Mouse (Mus musculus): ENCODE results near the gene Habp4.

The Habp4 gene

DNA sequence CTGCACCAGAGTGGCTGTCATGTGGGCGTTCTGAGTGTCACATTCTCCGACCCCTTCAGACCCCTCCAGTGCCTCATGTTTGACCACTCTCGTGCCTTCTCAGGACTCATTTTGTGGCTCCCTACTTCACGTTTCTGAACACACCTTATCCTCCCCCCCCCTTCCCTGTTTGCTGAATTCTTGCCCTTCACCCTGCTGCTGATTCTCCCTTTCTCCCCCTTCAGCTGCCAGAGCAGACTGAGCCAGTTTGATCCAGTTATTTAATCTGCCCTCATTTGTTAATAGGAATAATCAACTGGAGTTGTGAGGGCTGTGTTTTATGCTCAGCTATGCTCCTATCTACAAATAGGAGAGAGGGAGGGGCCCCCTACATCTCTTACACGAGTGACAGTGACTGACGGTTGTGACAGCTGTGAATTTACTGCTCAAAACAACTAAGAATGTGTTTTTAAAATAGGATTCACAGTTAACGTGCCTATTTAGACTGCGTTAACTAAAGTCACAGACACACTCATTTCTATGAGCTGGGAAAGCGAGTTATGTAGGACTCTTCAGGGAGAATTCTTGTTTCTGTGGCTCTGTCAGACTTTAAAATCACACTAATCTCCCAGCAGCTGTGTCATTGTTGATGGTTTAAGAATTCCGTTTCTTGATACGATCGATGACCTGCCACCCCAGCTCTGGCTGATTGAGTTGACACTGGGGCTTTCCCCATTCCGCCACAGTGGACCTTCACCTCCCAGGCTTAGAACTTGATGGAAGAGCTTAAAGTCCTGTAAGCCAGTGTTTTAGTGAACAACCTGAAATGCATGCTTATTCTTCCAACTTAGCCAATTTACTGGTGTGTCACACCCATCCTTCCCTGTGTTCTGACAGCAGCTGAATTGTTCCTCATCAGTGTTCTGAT, 17.4 kb downstream of the Habp4 start:
- no peak for DNase-seq

DNA sequence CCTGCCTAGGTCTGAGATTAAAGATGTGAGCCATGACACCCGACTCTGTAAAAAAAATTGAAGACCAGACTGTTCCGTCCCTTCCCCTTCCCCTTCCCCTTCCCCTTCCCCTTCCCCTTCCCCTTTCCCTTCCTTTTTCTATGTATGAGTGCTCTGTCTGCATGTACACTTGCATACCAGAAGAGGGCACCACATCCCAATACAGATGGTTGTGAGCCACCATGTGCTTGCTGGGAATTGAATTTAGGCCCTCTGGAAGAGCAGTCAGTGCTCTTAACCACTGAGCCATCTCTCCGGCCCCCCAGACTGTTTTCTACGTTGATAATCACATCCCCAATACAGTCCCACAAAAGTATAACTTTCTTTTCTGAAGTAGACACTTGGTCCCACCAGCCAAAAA, 18.7 kb downstream of the Habp4 start:
- DNase-seq: no peak

DNA sequence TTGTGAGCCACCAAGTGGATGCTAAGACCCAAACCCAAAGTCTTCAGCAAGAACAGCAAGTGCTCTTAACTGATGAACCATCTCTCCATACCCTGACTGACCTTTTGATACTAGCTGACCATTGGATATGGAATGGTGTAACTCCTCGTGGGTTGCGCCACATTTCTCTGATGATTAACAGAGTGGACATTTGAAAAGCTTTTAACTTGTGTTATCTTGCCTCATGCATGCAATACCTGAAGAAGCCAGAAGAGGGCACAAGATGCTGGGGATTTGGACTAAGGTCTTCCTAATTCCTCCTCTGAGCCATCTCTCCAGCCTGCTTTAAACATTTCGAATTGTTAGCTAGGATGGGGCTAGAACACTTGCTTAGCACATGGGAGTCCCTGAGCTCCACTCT, 19.3 kb downstream of the Habp4 start:
- peak; percentile 73 for DNase-seq

DNA sequence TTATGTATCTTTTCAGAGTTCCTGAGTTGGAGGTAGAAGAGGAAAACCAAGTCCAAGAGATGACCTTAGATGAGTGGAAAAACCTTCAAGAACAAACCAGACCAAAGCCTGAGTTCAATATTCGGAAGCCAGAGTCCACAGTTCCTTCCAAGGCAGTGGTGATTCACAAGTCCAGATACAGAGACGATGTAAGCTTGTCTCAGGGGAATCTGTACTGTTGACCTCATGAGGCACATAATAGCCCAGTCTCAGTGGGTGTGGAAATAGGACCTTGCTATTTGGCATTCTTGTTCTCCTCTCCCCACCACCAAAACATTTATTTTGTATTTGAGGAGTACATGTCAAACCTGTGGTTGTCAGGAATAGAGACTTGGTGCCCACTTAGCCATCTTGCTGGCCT, 20.5 kb downstream of the Habp4 start:
- DNase-seq: no peak

DNA sequence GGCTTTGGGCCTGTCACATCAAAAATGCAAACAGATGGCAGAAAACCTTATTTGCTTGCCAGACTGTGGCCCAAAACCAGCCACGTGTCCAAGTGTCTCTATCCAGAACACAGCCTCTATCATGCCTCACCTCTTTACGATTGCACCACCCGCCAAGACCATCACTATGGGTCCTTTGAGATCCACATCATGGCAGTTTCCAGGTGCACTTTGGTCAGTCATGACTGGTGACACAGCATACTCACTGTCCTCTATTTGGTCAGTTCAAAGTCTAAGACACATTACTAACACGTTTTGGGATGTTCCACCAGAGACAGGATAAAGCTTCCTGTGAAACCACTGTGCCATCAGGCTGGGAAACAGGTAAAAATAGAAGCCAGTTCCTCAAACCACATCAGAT, 22.0 kb downstream of the Habp4 start:
- no peak for DNase-seq

DNA sequence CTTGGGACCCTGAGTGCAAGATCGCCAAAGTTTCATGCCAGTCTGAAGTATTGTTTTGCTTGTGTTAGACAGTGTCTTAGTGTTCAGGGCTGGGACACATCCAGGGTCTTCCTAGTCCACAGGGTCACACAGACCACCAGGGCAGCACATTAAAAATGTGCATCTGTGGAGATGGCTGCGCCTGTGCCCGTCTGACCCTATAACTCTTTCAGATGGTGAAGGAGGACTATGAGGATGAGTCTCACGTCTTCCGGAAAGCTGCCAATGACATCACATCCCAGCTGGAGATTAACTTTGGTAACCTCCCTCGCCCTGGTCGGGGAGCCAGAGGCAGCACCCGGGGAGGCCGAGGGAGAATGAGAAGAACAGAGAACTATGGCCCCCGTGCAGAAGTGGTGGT, 22.7 kb downstream of the Habp4 start:
- DNase-seq: no peak

DNA sequence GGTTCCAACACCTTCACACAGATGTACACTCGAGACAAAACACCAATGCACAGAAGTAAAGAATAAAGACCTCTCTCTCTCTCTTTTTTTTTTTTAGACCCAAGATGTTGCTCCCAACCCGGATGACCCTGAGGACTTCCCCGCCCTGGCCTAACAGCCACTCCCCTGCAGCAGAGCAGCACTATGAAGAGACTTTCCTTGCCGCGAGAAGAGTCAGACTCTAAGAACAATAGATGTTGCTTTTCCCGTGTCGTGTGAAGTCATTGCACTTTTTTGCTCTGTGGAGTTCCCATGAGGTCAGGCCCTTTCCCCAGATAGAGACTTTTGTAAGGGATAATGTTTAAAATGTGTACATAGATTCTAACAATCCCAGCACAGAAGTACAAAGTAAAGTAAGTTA, 23.6 kb downstream of the Habp4 start:
- DNase-seq: no peak

DNA sequence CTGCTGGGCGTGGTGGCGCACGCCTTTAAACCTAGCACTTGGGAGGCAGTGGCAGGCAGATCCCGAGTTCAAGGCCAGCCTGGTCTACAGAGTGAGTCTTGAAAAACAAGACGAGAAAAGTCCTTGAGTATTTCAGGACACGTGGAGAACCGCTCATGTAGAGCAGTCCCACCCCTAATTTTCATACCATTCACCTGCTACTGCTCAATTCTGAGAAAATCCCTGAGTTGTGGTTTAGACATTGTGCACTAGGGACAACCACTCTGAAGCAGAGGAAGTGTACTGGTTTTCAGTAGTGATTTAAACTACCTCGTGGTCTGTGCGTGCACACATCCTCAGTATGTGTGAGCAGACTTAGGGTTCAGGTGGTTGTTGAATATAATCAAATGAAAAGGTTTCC, 24.0 kb downstream of the Habp4 start:
- DNase-seq: no peak

DNA sequence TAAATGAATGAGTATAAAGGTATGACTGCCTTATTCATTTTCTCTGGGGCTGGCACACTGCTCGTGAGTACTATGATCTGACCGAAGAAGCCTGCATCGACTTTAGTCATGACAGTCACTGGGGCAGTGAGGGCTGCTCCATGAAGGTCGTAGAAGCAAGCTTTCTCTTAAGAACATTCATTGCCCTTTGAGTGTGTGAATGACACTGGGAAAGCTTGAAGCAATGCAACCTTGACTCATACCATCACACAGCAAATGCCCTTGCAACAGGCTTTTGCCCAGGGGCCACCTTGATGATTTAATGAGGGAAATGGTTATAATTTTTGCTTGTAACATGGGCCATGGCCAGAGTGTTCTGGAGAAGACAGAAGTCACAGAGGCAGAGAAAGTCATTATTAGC, 24.9 kb downstream of the Habp4 start:
- no peak for DNase-seq

DNA sequence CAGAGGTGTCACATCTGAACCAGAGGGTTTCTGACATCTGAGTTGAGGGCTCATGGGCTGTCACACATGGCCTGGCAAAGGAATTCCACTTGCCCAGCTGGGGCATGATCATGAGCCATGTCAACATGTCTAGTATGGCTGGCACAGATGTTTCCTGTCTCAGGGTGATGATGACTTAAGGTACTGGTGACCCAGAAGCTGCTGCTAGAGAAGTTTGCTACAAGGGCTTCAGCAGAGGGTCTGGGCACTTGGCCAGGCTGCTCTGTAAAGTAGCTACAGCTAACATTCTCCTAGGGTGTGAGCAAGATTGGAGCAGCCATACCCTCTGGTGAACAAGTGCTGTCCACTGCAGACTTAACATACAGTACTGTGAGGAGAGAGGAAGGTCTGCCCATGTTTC, 25.4 kb downstream of the Habp4 start:
- no peak for DNase-seq

DNA sequence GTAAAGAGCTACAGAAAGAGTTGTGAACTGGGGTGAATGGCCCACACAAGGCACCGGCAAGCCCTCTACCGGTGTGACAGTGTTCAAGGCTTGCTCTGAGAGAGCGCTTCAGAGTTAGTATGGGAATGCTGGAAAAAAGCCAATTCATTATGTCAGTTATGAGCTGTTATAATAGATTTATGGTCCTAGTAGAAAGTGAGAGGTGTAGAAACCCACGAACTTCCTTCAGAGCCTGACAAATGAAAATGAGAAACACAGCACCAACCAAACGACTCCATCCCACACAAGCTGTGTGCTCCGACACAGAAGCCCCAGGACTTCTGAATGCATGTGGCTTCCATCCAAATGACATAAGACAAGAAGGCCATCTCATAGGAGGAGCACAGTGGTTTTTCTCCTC, 36.3 kb downstream of the Habp4 start:
- DNase-seq: no peak

DNA sequence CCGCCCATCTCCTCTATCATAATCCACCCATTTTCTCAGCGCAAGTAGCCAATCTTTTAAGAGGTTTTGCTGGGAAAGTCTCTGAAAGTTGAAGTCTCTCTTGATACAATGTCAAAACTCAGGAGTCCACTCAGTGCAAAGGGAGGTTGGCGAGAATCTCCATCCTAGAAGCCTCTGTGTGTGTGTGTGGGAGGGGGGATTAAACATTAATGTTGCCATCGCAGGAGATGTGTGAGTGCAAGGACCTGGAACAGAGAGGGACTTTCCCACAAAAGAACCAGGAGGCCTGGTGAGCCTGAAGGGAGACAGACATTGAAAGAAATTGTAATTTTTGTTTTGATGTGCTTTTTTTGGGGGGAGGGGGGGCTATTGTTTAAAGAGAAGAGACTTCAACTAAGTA, 36.7 kb downstream of the Habp4 start:
- DNase-seq: no peak

DNA sequence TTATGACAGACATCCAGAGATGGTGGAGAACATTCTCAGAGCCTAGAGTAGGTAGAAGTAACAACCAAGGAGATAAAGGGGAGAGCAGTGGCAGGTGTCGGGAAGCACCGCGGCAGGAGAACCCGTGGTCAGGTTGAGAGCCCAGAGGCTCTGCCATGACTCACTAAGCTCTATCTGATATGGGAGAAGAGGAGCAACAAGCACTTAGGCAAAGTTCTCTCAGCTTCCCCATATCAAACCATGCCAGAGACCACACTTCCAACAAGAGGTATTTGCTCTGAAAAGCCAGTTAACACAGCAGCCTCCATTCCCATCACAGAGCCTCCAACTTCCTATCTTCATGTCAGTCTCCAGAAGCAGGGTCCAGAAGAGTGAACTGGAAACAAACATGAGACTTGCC, 39.3 kb downstream of the Habp4 start:
- no peak for DNase-seq

DNA sequence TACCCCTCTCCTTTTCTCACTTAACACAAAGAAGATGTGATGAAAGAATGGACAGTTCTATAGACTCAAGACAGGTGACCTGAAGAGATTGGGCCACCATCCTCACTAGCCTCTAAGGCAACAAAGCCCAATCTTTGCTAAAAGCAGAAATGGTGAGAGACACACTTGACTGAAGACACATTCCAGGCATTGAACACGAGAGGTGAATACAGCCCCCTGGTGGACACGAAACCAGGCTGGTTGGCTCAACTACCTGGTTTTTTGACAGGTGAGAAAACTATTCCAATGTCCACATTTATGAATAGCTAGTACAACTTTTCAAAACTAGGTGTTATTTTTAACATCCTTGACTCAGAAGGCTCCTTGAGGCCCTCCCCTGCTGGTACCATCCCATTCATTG, 43.1 kb downstream of the Habp4 start:
- DNase-seq: peak; percentile 62

DNA sequence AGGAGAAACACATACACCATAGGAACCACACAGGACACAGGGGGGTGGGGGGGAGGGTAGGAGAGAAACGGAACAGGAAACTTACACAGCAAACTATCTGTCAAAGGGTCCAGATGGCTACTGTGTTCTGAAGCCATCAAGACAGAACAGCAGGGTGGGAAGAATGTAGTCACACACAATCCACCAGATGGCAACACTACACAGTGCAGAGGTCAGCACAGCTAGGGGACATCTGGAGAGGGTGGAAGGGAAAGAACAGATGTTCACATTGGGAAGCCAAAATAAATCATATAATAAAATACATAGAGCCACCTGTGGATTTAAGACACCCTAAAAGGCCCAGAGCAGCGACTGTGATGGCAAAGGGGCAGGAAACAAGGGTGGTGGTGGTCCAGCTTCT, 43.6 kb downstream of the Habp4 start:
- no peak for DNase-seq

DNA sequence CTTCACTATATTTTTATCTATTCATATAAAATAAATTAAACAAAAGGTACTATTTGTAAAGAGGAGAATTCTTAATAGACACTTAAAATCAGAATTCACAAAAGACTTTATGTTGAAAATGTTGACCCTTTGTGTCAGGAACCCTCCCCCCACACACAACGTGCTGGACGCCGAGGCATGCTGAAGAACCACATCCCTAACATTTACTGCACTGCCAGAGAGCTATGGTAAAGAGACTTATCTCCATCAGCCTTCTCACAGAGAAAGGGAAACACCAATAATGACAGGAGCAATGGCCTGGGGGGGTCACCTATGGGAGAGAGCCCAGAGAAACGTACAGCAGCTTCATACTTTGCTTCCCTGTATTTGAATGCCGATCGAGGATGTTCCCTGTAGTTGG, 46.5 kb downstream of the Habp4 start:
- no peak for DNase-seq

DNA sequence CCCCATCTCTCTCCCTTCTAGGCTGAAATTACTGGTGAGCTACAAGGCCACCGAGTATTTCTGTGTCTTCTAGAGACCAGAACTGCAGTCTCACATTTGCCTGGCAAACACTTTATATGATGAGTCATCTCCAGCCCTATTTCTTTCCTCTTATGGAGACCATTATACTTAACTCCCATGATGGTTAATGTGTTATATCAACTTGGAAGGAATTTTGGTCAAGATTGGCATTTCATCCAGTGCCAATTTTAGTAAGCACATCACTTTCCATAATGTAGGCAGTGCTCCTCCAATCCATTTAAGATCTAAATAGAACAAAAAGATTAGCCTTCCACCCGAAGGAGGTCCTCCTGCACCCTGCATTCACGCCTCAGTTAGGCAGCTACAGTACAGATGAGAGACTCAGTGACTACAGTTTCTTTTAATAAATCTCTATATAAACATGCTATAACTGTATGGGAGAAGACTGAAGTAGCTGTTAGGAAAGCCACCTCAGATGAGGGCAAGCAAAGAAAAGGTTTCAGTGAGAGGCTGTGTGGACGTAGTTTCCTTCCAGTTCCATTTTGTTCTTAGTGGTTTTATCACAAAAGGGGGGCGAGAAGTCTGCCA, 50.5 kb downstream of the Habp4 start:
- DNase-seq: no peak

DNA sequence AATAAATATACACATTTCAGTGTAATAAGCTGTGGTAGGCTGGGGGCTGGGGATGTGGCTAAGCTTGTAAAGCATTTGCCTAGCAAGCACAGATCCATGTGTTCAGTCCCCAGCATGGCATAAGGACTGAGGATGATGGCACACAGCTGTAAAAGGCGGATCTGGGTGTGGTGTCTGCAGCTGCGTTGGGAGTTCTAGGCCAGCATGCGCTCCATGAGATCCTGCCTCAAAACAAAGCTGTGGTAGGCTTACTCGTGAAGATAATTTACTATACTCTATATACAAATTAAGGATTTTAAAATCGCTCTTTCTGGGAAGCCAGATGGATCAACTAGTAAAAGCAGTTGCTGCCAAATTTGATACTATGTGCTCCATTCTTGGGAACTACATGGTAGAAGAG, 53.3 kb downstream of the Habp4 start:
- DNase-seq: no peak

DNA sequence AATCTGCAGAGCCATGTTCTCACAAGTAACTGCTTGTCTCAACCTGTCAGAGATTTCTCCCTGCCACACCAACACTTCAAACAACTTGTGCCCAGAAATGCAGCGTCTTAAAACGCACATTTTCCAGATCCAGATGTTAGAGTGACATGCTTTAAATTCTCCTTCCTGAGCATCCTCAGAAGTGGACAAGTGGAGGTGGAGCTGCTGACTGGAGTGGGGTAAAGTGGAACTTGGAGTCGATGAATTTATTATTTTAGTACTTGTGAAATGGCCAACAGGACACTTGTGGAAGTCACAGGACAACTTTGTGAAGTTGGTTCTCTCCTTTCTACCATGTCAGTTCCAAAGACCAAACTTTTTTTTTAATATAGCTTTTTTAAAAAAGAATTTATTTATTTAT, 64.1 kb downstream of the Habp4 start:
- no peak for DNase-seq

DNA sequence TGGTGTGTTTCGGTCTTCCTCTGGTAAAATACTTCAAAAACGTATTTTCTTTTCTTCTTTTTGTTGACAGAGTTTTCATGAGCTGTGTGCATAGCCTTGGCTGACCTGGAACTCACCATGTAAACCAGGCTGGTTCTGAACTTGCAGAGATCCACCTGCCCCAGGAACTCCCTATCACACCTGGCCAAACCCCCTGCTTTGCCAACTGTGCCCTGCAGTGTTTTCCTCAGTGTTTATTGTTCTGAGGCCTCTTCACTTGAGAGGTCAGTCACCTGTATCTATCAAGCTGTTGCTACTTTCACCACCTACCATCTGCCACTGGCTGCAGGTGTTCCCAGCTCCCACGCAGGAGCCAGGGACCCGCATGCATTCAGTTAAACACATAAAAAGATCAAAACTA, 65.1 kb downstream of the Habp4 start:
- DNase-seq: no peak

DNA sequence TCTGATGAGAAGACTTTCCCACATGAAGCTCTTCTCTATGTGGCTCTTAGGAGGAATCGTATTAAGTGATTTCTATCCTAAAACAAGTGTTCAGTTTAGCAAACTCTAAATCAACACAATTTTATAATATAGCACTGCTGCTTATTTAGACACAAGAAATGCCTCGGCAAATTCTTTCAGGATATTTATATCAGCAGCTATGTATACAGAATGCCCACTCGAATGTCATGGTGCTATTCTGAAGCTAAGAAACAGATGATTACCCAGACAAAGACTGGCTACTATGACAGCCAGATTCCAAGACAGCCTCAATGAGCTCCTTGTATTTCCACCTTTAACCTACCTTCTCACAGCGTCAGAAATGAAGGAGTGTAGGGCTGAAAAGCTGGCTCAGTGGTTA, 71.5 kb downstream of the Habp4 start:
- no peak for DNase-seq

DNA sequence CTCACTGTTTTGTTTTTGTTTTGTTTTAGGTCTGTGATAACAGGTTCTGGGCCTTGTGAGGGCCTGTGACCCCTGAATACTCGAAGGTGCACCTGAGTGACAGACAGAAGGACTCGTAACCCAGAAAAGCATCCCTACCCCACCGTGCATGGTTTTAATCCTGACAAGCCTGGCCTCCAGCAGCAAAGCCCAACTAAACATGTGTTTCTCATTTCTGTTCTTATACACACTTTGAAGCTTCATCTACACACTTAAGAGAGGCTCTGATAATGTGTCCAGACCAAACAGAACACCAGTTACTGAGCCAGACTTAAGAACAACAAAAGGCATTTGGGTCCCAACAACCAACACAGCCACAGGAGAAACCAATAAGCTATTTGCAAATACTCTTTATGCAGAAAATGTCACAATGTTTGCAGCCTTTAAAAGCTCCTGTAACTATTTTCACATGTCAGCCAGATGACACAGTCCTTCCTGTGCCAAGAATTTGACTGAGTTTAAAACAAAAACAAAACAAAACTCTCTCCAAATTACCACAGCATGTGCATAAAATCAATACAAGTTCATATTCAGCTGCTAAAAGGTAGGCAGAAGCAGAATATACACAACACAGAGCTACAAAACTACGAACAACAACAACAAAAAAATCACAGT, 73.6 kb downstream of the Habp4 start:
- no peak for DNase-seq

DNA sequence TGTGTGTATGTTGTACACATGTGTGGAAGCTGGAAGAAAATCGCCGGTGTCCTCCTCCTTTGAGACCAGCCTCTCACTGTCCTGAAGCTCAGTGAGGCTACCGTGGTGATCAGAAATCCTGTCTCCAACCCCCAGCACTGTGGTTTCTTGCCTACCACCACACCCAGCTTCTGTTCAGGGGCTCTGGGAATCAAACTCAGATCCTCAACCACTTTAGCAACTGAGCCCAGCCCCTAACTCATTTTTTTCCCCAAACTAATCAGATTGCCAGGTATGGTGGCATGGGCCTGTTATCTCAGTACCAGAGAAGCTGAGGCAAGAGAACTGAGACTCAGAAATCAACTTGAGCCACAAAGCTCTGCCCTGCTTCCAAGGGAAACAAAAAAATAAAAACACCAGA, 74.2 kb downstream of the Habp4 start:
- no peak for DNase-seq

All from kidney, adult 18-20 months (tissue).